Mouse (Mus musculus): Measurements from ENCODE around the gene Prss45. TPM values are rescaled to one million over a fixed set of nuclear protein-coding genes. Genes with fewer than 3 reads are reported as not detected.
A peak's percentile ranks its signal among the peaks of the same experiment; 100 is the strongest.

Prss45 gene
- polyA plus RNA-seq, 1 experiment from 2014 or later = not detected

- no peak for TF ChIP-seq CTCF (IDR thresholded peaks at IDR 0.05; ENCODE audit: low read depth)
- Histone ChIP-seq H3K4me2 (replicated peaks; ENCODE audit: low read depth) (no peak overlapping the region), H3K9me3 (ENCODE audit: control insufficient read depth) (no peaks in the 10 kb centered on the region), H3K4me3 (ENCODE audit: low read depth, low read length) (no peak overlapping the region), H3K9ac (ENCODE audit: low read depth, low read length) (no peak overlapping the region), H3K27me3 (replicated peaks; ENCODE audit: control insufficient read depth, insufficient read depth, low read length) (no peaks in the 10 kb centered on the region), H3K36me3 (ENCODE audit: control insufficient read depth, insufficient read depth) (peaks cover 46% of the 10 kb centered on the region; the same call in 1 of the 2 replicates), H3K4me1 (replicated peaks; ENCODE audit: control insufficient read depth, insufficient read depth, low read length) (peaks cover 3% of the 10 kb centered on the region; the same call in 1 of the 2 replicates), H3K27ac (ENCODE audit: low read depth, low read length) (no peak overlapping the region)
- WGBS = 93% methylated on average over 14 of the region's 14 CpGs
- ATAC-seq = no peak
These were observed 54.5 kb downstream of the Prss45 start for GRCm38 (mm10) chr9:110888935-110889334.

- no peak overlapping the region for H3K9ac ChIP-seq (ENCODE audit: low read depth, low read length)
- H3K4me3 ChIP-seq (ENCODE audit: low read depth, low read length) = no peak overlapping the region
- peak overlapping the region; percentile 53 for H3K4me2 ChIP-seq (replicated peaks; ENCODE audit: low read depth)
- H3K4me1 ChIP-seq (replicated peaks; ENCODE audit: control insufficient read depth, insufficient read depth, low read length) = peaks cover 3% of the 10 kb centered on the region; the same call in 1 of the 2 replicates
- peaks cover 49% of the 10 kb centered on the region; the same call in 1 of the 2 replicates for H3K36me3 ChIP-seq (ENCODE audit: control insufficient read depth, insufficient read depth)
- peak; percentile 59 for TF ChIP-seq CTCF (IDR thresholded peaks at IDR 0.05; ENCODE audit: low read depth)
- 7% methylated on average over 21 of the region's 21 CpGs for WGBS
- H3K27me3 ChIP-seq (replicated peaks; ENCODE audit: control insufficient read depth, insufficient read depth, low read length) = no peaks in the 10 kb centered on the region
- H3K9me3 ChIP-seq (ENCODE audit: control insufficient read depth) = no peaks in the 10 kb centered on the region
- H3K27ac ChIP-seq (ENCODE audit: low read depth, low read length) = peak overlapping the region; percentile 54
- peak; percentile 83 for ATAC-seq
These were observed 55.8 kb downstream of the Prss45 start for GRCm38 (mm10) chr9:110890026-110890783.

Other genes with a start within 250 kb of the Prss45 start
- 39.4 and 41.8 TPM in 2 replicates for gene Nradd, start 210.1 kb upstream of the Prss45 start, polyA plus RNA-seq (2015; fragmentation: Nextera tagmentation; extraction: Ambion mirVana)
- gene Nbeal2, start 180.4 kb upstream of the Prss45 start, polyA plus RNA-seq (2015; fragmentation: Nextera tagmentation; extraction: Ambion mirVana) = 1.0 and 1.3 TPM in 2 replicates
- 122 and 124 TPM in 2 replicates for gene Ccdc12, start 178.1 kb upstream of the Prss45 start, polyA plus RNA-seq (2015; fragmentation: Nextera tagmentation; extraction: Ambion mirVana)
- gene Myl3, start 92.7 kb upstream of the Prss45 start, polyA plus RNA-seq (2015; fragmentation: Nextera tagmentation; extraction: Ambion mirVana) = 0.16 TPM in 1 of 2 replicates, not detected in the other
- 8.9 and 9.1 TPM in 2 replicates for gene Pth1r, start 87.4 kb upstream of the Prss45 start, polyA plus RNA-seq (2015; fragmentation: Nextera tagmentation; extraction: Ambion mirVana)
- not detected in 2 replicates for gene Prss42, start 36.4 kb upstream of the Prss45 start, polyA plus RNA-seq (2015; fragmentation: Nextera tagmentation; extraction: Ambion mirVana)
- gene Prss44, start 20.6 kb upstream of the Prss45 start, polyA plus RNA-seq (2015; fragmentation: Nextera tagmentation; extraction: Ambion mirVana) = not detected in 2 replicates
- gene Prss43, start 7.9 kb upstream of the Prss45 start, polyA plus RNA-seq (2015; fragmentation: Nextera tagmentation; extraction: Ambion mirVana) = not detected in 2 replicates
- gene Prss46, start 9.9 kb downstream of the Prss45 start, polyA plus RNA-seq (2015; fragmentation: Nextera tagmentation; extraction: Ambion mirVana) = not detected in 2 replicates
- 0.31 and 0.35 TPM in 2 replicates for gene Prss50, start 23.4 kb downstream of the Prss45 start, polyA plus RNA-seq (2015; fragmentation: Nextera tagmentation; extraction: Ambion mirVana)
- 7.6 and 8.3 TPM in 2 replicates for gene Als2cl, start 45.3 kb downstream of the Prss45 start, polyA plus RNA-seq (2015; fragmentation: Nextera tagmentation; extraction: Ambion mirVana)
- 10.0 and 11.2 TPM in 2 replicates for gene Tmie, start 45.5 kb downstream of the Prss45 start, polyA plus RNA-seq (2015; fragmentation: Nextera tagmentation; extraction: Ambion mirVana)
- not detected in 2 replicates for gene Fam240a, start 82.3 kb downstream of the Prss45 start, polyA plus RNA-seq (2015; fragmentation: Nextera tagmentation; extraction: Ambion mirVana)
- gene Tdgf1, start 111.6 kb downstream of the Prss45 start, polyA plus RNA-seq (2015; fragmentation: Nextera tagmentation; extraction: Ambion mirVana) = 0.08 TPM in 1 of 2 replicates, not detected in the other
- 0.23 and 0.46 TPM in 2 replicates for gene Lrrc2, start 117.0 kb downstream of the Prss45 start, polyA plus RNA-seq (2015; fragmentation: Nextera tagmentation; extraction: Ambion mirVana)
- 0.10 and 0.17 TPM in 2 replicates for gene Rtp3, start 156.0 kb downstream of the Prss45 start, polyA plus RNA-seq (2015; fragmentation: Nextera tagmentation; extraction: Ambion mirVana)
- gene Ltf, start 184.7 kb downstream of the Prss45 start, polyA plus RNA-seq (2015; fragmentation: Nextera tagmentation; extraction: Ambion mirVana) = 8.3 and 14.1 TPM in 2 replicates
- 2.7 and 3.8 TPM in 2 replicates for gene Ccrl2, start 222.9 kb downstream of the Prss45 start, polyA plus RNA-seq (2015; fragmentation: Nextera tagmentation; extraction: Ambion mirVana)